Mouse (Mus musculus) olfactory bulb, adult 2 months (tissue): ENCODE data around the gene Elfn2. TPM values are rescaled to one million over a fixed set of nuclear protein-coding genes. Genes with fewer than 3 reads are reported as not detected.
A peak's percentile ranks its signal among the peaks of the same experiment; 100 is the strongest.

ENCODE experiments used
- H3K27ac ChIP-seq: fragments of 200-500 bp; 2 replicates; pipeline ENCODE4 v1.5.1; 2012; ENCODE audit warnings: low read depth, low read length; ENCODE audit not compliant: insufficient read depth
- H3K4me1 ChIP-seq: fragments of 200-500 bp; 2 replicates; pipeline ENCODE4 v1.6.1; 2012; ENCODE audit warnings: low read length; ENCODE audit not compliant: control insufficient read depth, insufficient read depth
- H3K4me3 ChIP-seq: fragments of 200-500 bp; 2 replicates; pipeline ENCODE4 v1.5.1; 2012; ENCODE audit warnings: mild to moderate bottlenecking, low read depth, low read length, moderate library complexity; ENCODE audit not compliant: insufficient read depth
- CTCF ChIP-seq: fragments of 200-500 bp; IDR thresholded peaks from 2 replicates; pipeline ENCODE4 v1.5.1; 2012; ENCODE audit warnings: low read depth, mild to moderate bottlenecking, low read length, moderate library complexity; ENCODE audit not compliant: insufficient read depth
- POLR2A ChIP-seq: fragments of 200-500 bp; IDR thresholded peaks from 2 replicates; pipeline ENCODE4 v1.6.1; 2012; ENCODE audit warnings: mild to moderate bottlenecking, low read depth, low read length, moderate library complexity; ENCODE audit not compliant: insufficient read depth
- WGBS: fragments of 180-500 bp; shearing (Covaris S2); methylation state at CpG from one replicate; pipeline ENCODE4 v1.1.7; 2018; 5-methylcytosine and 5-hydroxymethylcytosine counted together
- polyA plus RNA-seq: library from polyadenylated mRNA; stranded (reverse); fragments of >200 nt; gene quantifications from 2 replicates; pipeline ENCODE4 v1.2.4, GENCODE M21; 2012; ENCODE audit warnings: low replicate concordance; ENCODE audit not compliant: missing spikeins, insufficient read depth, insufficient read length

Elfn2 gene
- polyA plus RNA-seq, 1 experiment, result not detected

DNA sequence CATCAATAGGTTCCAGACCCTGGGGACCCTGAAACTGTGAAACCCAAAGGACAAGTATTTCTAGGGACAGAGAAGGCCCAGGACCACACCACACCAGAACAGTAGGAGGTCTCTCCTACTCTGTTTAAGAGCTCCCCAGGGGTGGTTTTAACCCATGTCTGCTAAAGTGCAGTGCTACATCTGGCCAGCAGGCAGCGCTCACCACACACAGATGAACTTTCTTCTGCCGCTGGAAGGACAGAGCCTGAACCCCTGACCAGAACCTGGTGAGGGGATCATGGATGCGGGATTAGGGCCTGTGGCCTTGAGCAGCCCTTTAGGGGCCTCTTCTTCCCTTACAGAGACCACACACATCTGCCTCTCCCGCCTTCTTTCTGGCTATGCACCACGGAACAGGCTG is 95.1 kb downstream of the Elfn2 start:
- H3K27ac ChIP-seq, result no peak overlapping the region
- H3K4me1 ChIP-seq, result peaks cover 24% of the 10 kb centered on the region
- no peak overlapping the region for H3K4me3 ChIP-seq
- WGBS, result 9% methylated on average over 5 of the region's 5 CpGs
- TF ChIP-seq POLR2A (no peak), CTCF (peak; percentile 88)

Other genes with a start within 250 kb of the Elfn2 start
- not detected in 2 replicates for gene Il2rb, start 223.5 kb downstream of the Elfn2 start, polyA plus RNA-seq
- not detected in 2 replicates for gene C1qtnf6, start 187.4 kb downstream of the Elfn2 start, polyA plus RNA-seq
- gene Sstr3, start 174.1 kb downstream of the Elfn2 start, polyA plus RNA-seq, result not detected in 2 replicates
- gene Rac2, start 146.0 kb downstream of the Elfn2 start, polyA plus RNA-seq, result 2,065 TPM in 1 of 2 replicates, not detected in the other
- gene Cyth4, start 121.7 kb downstream of the Elfn2 start, polyA plus RNA-seq, result not detected in 2 replicates
- not detected in 2 replicates for gene Mfng, start 54.7 kb upstream of the Elfn2 start, polyA plus RNA-seq
- gene Card10, start 84.3 kb upstream of the Elfn2 start, polyA plus RNA-seq, result not detected in 2 replicates
- gene Cdc42ep1, start 123.9 kb upstream of the Elfn2 start, polyA plus RNA-seq, result not detected in 2 replicates
- not detected in 2 replicates for gene Lgals2, start 136.8 kb upstream of the Elfn2 start, polyA plus RNA-seq
- not detected in 2 replicates for gene Gga1, start 158.4 kb upstream of the Elfn2 start, polyA plus RNA-seq
- gene Gm49510, start 180.9 kb upstream of the Elfn2 start, polyA plus RNA-seq, result not detected in 2 replicates
- not detected in 2 replicates for gene Sh3bp1, start 181.0 kb upstream of the Elfn2 start, polyA plus RNA-seq
- not detected in 2 replicates for gene Pdxp, start 195.1 kb upstream of the Elfn2 start, polyA plus RNA-seq
- gene Lgals1, start 208.0 kb upstream of the Elfn2 start, polyA plus RNA-seq, result not detected in 2 replicates
- not detected in 2 replicates for gene Nol12, start 216.2 kb upstream of the Elfn2 start, polyA plus RNA-seq
- gene Triobp, start 229.0 kb upstream of the Elfn2 start, polyA plus RNA-seq, result not detected in 2 replicates